Mouse (Mus musculus): Measurements from ENCODE around the gene Fthl17a.

Gene Fthl17a

GRCm38 (mm10) chrX:85249379-85249778 lies at the start of gene Fthl17a:
Fthl17a (plus strand) TSS chrX:85249679.
- DNase-seq = no peak

DNA sequence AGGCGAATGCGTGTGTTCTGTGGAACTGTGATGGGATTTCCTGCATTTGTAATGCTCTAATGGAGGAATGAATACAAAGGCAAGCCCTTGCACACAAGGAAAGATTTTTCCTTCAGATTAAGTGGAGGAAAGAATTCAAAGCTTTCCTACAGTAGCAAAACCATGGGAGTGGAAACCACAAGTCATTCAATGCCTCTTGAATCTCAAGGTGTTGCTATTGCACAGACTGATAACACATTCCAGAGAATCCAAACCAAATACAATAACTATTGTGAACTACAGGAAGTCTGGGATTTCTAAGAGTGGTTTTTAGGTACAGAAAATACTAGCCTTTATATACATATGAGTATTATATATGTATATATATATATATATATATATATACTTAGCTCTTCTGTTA lies 42.5 kb upstream of the Fthl17a start:
- peak; percentile 1 for DNase-seq

DNA sequence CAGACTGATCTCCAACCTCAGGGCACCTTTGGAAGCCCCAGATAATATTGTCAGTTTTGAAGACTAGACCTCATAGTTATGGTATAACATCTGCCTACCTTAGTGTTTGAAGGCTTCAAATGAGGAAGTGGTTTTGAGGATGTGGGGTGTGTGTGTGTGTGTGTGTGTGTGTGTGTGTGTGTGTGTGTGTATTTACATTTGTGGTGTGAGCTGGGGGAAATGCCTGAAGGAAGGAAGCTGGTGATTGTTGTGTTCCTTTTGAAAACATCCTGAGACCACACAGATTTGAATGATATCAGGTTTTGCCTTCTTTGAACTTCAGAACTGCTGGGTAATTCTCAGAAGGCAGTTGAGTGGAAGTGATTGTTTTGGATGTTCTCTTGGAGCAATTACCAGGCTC lies 22.6 kb upstream of the Fthl17a start:
- DNase-seq = peak; percentile 7

GRCm38 (mm10) chrX:85271821-85272220 lies 22.3 kb downstream of the Fthl17a start:
- no peak for DNase-seq

- no peak for DNase-seq
Observed at GRCm38 (mm10) chrX:85272296-85272695, 22.8 kb downstream of the Fthl17a start.

GRCm38 (mm10) chrX:85289846-85290245 lies 40.4 kb downstream of the Fthl17a start:
- DNase-seq = no peak

- no peak for DNase-seq
Observed at GRCm38 (mm10) chrX:85292781-85293180, 43.3 kb downstream of the Fthl17a start.

GRCm38 (mm10) chrX:85294001-85294400 lies 44.5 kb downstream of the Fthl17a start:
- no peak for DNase-seq

GRCm38 (mm10) chrX:85304674-85305073 lies 55.2 kb downstream of the Fthl17a start:
- DNase-seq = no peak

- DNase-seq = peak; percentile 2
Observed at GRCm38 (mm10) chrX:85318576-85318975, 69.1 kb downstream of the Fthl17a start.

DNA sequence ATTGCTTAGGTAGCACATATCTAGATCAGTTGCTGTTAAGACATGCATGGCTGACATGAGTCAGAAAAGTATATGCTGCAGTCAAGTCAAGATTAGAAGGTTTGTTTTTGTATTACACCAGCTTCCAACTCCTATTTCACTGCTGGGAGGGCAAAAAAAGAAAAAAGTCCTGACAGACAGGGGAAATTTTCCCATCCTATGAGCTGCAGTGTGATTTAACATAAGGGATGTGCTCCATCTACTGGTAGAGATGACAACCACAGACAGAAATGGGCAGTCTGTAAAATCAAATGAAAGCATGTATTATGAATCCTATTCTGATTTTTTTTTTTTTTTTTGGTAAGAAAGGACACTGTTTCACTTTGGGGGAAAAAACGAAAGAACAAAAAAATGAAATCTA lies 69.7 kb downstream of the Fthl17a start:
- peak; percentile 8 for DNase-seq
